Mouse (Mus musculus): ENCODE data around the gene Vsir.

The Vsir gene

DNA sequence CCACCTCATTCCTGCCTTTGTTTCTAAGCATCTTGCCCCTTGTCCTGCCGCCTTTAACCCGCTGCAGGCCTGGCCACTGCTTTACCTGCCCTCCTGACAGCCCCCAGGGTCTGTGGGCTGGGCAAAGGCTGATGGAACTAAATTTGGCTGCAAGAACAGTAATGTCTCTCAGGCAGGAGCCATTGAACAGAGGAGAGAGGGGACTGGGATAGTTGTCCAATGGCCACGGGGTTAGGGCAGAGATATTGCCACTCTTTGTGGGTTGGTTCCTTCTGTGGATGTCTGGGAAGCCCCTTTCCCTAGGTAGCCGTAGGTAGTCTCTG lies 7.3 kb downstream of the Vsir start:
- DNase-seq, result no peak

DNA sequence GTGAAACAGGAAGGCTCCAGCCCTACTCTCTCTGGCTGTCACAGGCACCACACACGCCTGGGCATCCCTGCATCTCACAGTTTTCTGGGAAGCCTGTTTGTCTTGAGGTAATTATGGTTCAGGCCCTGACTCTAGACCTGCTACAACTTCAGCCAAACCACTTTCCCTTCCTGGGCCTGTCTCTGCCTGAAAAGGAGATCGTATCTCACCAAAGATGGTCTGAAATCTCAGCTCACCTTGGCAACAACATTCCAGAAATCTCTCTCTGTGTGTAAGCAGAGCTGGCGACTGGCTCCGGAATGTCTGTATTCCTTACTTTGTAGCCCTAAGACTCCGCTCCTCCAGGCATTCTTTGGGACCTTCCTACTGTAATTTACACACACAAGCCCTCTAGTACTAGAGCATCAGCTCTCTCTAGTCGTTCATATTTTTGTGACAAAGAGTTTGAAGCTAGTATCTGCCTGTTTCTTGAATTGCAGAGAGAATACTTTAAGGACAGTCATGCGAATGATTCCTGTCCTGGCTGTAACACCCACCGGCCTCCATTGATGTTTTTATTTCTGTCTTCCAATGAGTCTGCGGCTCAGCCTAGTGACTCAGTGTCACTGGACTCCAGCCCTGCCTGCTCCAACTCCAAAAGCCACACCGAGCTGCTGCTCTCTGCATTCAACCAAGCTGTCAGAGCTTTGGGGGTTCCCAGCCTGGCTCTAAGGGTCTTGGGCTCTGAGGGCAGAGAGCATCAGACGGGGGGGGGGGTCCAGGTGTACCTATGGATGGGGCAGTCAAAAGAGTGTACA lies 8.4 kb downstream of the Vsir start:
- DNase-seq, result no peak

DNA sequence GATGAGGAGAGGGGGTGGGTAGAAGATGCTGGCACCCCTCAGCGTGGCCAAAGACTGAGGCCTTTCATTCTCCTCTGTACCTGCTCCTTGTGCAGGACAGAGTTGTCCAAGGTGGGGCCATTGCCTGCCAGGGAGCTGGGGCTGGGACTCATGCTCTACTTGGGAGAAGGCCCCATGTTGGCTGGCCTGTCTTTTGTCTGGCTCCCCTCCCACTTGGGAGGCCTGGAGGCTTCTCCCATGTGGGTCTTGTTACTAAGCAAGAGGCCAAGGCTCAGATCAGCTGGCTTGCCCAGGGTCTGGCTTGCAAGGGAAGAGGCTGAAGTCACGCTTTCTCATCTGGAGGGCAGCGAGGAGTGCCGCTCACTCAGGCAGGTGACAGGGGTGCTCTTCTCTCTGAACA lies 10.8 kb downstream of the Vsir start:
- no peak for DNase-seq

DNA sequence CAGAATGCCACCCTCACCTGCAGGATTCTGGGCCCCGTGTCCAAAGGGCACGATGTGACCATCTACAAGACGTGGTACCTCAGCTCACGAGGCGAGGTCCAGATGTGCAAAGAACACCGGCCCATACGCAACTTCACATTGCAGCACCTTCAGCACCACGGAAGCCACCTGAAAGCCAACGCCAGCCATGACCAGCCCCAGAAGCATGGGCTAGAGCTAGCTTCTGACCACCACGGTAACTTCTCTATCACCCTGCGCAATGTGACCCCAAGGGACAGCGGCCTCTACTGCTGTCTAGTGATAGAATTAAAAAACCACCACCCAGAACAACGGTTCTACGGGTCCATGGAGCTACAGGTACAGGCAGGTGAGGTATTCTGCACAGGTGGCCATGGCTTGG lies 11.2 kb downstream of the Vsir start:
- DNase-seq, result no peak

GRCm38 (mm10) chr10:60358776-60359175 lies 12.1 kb downstream of the Vsir start:
- no peak for DNase-seq

DNA sequence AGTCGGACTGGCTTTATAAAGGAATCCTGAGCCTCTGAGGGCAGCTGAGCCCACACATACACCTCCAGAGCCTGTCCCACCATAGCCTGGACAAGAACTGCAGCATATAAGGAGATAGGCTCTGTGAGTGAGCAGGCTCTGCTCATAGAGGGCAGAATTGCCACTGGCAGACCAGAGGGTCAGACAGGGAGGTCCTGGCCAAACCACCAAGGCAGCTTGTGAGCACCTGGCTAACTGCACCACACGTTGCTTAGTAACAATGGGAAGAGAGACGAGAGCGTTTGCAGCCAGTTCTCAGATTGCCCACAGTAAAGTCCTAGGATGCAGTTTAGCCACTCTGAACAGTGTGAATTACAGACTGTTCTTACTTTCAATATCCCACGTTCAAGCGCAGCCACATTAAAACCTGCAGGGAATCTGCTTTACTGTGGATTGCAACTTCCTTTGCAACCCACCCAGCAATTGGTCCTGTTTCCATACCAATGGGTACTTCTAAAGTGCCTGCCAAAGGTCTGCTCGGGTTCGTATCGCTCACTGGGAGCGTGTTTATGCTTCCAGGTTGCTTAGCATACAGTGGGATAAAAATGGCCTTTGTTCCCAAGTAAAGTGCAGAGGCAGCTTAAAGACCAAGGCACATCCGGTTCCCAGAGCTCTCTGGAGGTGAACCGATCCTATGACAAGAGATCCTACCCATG lies 15.1 kb downstream of the Vsir start:
- no peak for DNase-seq

DNA sequence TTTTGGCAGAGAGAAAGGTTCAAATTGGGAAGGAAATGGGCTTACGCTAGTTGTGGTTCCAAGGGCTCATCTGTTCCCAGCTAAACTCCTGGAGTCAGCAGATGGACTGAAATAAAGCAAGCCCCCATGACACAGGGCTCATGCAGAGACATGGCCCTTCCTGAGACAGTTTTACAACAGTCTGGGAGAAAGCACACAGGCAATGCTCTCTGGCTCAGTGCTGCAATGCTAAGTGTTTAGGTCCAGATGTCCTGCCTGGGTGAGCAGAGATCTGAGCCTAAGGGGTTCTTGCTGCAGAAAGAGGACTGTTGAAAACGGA lies 15.6 kb downstream of the Vsir start:
- no peak for DNase-seq

DNA sequence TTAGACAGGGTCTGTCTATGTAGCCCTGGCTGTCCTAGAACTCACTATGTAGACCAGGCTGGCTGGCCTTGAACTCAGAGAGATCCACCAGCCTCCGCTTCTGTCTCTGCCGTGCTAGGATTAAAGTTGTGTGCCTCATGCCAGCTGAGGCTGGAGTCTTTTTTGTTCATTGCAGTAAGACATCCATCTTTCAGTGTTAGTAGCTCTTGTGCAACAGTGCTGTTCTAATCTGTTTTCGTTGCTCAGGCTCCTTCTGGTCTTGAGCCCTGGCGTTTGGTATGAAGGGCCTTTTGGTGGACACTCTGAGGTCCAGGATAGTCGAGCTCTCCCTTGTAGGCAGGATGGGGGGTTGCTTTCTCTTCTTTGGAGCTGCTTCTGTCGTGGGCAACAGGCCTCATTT lies 16.8 kb downstream of the Vsir start:
- no peak for DNase-seq

DNA sequence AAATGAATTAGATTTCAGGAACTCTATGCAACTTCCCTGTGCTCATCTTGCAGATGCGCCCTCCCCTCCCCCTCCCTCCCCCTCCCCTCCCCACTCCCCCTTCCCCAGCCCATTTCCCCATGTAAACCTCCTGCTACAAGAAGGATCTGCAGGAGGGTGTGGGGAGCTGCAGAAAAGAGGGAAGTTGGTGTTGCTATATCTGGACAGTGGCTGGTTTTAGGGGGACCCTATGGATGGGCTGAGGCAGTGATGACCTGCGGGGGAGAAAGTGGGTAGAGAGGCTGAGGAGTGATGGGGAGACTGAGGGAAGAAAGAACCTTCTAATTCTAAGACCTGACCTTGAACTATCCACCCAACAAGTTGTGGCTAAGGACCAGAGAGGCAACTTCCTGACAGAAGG lies 20.5 kb downstream of the Vsir start:
- DNase-seq, result no peak

- no peak for DNase-seq
Measured at GRCm38 (mm10) chr10:60367904-60368303, 21.3 kb downstream of the Vsir start.

GRCm38 (mm10) chr10:60369405-60369804 lies 22.8 kb downstream of the Vsir start:
- DNase-seq, result no peak

DNA sequence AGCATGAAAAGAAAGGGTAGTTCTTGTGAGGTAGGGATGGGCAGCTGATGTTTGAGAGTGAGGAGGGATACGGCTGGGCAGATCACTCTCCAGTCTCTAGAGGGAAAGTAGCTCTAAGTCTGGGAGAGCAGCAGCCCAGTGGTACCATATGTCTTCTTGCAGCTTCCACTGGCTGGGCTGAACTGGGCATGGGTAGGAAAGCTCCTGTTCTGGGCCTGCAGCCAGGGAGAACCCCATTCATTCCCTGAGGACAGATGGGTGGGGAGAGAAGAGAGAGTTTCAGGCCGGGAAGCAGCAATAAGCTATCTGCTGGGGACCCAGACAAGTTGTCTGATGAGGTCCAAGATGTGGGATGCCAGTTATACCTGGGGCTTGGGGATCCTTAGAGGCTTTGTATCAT lies 23.4 kb downstream of the Vsir start:
- no peak for DNase-seq

DNA sequence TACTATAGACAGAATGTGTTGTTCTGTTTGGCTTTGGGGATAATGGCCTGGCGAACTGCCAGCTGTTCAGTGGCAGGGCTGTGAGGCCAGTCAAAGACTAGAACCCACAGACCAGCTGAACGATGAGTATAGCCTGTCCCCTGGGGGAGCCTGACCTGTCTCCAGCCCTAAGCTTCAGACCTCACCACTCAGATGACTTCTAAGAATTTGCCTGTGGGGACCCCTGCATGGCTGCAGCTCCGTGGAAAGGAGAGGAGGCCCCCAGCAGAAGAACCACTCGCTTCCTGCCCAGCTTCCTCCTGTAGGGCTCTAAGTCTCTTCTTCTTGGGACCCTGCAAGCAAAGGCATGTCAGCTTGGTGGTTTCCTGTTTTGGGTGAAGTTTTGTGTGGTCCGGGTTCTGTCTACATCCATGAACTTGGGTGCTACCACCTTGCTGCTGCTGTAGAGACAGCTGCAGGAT lies 24.0 kb downstream of the Vsir start:
- DNase-seq, result no peak

GRCm38 (mm10) chr10:60371596-60372386 lies 25.1 kb downstream of the Vsir start:
- peak; percentile 35 for DNase-seq

- no peak for DNase-seq
Measured at GRCm38 (mm10) chr10:60373543-60373936, 26.9 kb downstream of the Vsir start.

DNA sequence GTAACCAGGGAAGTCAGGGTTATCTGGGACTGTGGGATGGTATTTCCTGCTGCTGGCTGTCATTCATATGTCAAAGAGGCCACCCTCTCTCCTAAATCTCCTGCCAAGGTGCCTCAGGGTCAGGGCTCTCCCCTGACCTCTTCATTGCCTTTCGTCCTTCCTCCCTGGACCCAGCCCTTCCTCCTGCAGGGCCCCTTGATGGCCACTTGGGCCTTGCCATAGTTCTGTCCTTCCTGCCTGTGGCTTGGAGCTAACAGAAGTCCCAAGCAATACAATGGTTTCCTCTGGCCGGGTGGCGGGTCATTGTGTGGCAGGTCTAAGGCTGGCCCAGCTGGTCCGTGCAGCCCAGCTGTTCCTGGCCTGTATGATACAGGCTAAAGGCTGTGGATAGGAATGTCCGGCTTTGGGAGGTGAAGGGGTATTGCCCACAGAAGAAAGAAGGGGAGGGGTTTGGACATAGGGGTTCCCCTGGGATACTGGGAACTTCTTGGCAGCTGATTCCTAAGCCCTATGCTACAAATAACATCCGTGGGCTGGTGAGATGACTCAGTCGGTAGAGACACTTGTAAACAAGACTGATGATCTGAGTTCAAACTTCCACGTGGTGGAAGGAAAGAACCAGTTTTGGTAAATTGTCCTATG lies 27.4 kb downstream of the Vsir start:
- peak; percentile 69 for DNase-seq

GRCm38 (mm10) chr10:60376704-60377103 lies 30.1 kb downstream of the Vsir start:
- DNase-seq, result no peak

DNA sequence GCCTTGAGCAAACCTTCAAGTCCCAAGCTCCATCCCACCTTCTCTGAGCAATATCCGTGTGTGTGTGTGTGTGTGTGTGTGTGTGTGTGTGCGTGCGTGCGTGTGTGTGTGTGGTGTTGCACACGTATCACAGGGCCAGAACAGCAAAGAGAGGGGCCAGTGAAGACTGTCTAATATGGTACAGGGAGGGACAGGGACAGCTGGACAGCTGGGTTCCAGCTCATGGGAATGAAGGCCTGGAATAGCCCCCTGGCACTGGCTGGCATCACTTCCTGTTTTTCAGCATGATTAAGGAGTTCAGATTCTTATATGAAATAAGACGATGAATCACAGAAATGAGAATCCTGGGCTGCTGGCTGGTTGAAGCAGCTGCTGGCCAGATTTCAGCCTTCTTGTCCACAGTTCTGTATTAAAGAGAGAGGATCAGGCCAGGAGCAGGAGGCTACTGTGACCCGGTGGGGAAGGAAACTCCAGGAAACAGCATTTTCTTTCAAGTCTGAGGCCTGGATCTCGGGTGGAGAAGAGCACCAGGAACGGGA lies 32.8 kb downstream of the Vsir start:
- DNase-seq, result no peak

DNA sequence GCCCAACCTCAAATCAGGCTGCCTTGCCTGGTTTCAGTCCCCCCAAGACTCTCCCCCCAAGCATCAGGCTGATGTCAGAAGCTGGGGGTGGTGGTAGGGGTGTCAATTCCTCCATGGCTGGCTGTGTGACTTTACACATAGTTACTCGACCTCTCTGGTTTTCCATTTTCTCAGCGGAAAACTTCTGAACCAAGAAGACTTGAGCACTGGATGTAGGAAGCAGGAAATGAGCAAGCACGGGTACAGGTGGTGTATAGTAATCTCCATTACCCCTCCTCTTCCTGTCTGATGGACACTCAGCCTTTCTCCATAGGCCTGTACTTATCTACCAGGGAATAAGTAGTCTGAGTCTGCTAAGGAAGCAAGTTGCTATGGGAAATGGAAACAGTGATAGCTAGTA lies 33.6 kb downstream of the Vsir start:
- no peak for DNase-seq

DNA sequence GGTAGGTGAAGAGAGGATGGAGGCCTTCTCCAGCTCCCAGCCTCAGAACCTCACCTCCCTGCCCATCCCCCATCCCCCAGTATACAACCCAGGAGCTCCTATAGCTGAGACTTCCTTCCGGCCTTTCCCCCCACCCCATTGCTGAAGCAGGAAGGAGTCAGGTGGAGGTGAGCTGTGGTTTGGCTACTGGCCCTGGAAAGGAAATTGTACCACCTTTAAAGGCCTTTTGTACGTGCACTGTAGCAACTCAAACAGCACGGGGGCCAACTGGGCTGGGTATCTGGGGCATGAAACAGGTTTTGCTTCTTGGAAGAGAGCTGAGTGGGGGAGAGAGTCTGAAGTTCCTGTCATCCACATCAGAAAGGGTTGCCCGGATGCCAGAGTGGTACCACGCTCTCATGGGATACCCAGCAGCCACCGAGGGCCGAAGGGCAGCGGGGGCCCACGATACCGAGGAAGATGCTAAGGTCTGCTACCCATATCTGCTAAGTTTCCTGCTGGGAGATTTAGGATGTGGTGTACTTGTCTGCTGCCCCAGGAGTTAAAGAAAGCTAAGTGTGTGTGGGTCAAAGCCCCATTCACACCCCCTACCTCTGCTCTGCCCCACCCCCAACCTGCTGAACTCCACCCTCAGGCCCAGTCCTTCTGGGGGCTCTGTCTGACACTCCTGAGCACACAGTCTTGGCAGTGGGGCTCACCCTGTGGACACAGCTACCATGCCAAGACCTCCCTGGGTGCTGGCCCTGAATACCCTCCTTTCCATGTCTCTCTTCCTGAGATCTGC lies 34.7 kb downstream of the Vsir start:
- no peak for DNase-seq

GRCm38 (mm10) chr10:60388332-60388731 lies 41.7 kb downstream of the Vsir start:
- no peak for DNase-seq

GRCm38 (mm10) chr10:60389447-60389865 lies 42.8 kb downstream of the Vsir start:
- peak; percentile 49 for DNase-seq
